Mouse (Mus musculus): Measurements from ENCODE around the gene Hoxd1. TPM values are rescaled to one million over a fixed set of nuclear protein-coding genes. Genes with fewer than 3 reads are reported as not detected.

Gene Hoxd1
- polyA plus RNA-seq, 1 experiment from 2014 or later = not detected

DNA sequence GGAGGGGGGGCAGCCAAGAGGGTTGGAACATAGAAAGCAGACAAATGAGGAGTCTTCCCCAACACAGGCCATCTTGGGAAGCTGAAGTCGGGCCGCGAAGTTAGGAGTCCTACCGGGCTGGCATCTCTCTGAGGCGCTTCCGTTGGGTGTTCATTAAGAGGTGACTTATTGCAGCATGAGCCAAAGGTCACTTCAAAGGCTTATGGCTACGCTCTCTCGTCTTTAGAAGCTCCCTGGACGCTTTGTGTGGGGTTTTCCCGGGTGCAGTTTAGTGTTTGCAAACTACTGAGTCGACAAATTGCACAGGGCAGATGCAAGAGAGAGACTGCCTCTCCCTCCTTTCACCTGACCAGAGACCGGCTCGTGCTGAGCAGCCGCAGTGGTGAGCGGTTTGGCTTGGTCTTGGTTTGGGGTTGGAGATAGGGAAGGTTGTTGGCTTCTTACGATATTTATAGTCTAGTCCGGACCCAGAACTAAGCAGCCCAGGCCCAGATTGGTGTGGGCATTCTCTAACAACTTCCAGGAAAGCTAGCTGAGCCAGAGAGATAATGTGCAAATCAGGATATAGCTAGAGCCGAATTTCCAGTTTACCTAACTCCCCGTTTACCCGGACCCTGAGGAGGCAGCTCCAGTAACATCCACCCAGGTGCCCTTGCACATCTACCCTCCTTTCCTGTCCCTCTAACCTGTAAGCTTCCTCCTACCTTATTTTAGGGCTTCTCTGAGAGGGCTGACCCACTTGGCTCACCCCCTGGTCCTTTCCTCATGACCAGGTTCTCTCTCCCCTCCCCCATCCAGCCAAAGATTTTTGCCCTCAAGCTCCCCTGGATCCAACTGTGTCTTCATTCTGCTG is 23.9 kb upstream of the Hoxd1 start:
- Histone ChIP-seq H3K27ac (no peak overlapping the region), H3K79me2 (ENCODE audit: inconsistent target) (no peaks in the 10 kb centered on the region), H3K4me3 (ENCODE audit: inconsistent target) (no peak overlapping the region), H3K36me3 (ENCODE audit: inconsistent target) (no peaks in the 10 kb centered on the region)
- WGBS (ENCODE audit: missing documents) = 5% methylated on average over 20 of the region's 20 CpGs

DNA sequence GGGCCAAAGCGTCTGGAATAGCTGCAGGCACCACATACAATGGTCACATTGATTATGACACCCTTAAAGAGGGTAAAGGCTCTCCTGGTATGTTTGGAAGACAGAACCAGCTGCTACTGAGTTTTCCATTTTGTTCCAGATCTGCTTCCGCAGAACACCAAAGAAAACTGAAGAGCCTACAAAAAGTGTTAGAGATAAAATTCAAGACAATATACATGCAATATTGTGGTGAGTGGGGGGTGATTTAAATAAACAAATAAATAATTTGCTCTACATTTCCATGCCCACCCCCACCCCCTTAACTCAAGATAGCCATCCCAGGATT is 23.3 kb upstream of the Hoxd1 start:
- H3K4me3 ChIP-seq (ENCODE audit: inconsistent target) = no peak overlapping the region
- 22% methylated on average over 2 of the region's 2 CpGs for WGBS (ENCODE audit: missing documents)
- H3K27ac ChIP-seq = no peak overlapping the region
- no peaks in the 10 kb centered on the region for H3K79me2 ChIP-seq (ENCODE audit: inconsistent target)
- no peaks in the 10 kb centered on the region for H3K36me3 ChIP-seq (ENCODE audit: inconsistent target)

DNA sequence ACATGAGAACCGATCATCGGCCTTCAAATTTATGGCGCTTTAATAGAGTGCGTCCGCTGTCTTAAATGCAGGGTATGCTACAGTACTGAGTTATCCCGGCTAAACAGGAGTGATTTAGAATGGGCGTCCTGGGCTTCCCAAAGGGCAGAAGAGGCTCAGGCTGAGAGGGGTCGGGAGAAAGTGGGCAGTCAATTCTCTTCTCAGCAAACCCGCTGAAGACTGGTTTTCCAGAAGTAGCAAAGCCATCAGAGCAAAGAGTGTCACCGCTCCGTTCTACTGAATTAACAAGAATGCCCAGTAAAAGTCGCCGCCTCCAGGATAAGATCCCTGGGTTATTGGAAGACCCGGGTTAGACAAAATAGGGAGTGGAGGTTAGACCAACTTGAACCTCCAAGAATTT is 22.9 kb upstream of the Hoxd1 start:
- WGBS (ENCODE audit: missing documents) = 19% methylated on average over 14 of the region's 14 CpGs

DNA sequence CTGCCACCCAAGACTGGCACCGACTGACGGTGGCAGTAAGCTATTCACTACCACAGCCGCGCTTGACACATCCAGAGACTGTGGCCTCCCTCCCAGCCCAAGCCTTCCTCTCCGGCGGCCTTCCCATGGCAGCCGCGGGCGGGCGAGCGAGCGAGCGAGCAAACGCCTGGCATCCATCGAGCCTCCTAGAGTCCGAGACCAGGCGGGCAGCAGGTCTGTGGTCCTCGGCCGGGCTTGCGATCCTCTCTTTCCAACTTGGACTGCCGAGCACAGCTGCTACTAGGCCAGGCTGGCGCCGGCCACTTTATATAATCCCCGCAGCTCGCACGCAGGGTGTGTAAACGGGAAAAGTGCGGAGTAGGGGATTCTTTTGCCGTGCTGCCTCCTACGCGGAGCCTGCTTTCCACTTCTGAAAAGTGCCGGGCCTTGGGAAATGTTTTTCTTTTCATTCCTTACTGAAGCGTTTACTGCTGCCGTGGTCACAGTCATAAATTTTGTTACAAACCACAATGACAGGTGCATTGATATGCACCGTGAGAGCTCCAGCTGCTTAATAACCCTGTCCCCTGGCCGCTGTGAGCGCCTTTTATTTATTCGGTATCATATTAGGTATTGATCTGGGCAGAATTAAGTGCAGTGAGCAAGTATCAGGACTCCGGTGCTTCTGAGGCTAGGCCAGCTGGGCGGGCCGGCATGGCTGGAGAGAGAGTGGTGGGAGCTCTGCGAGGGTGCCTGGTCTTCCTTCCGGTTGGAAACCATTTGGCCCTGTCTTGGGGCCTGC is 22.3 kb upstream of the Hoxd1 start:
- H3K4me3 ChIP-seq (ENCODE audit: inconsistent target) = no peak overlapping the region
- no peak overlapping the region for H3K27ac ChIP-seq
- H3K36me3 ChIP-seq (ENCODE audit: inconsistent target) = no peaks in the 10 kb centered on the region
- H3K79me2 ChIP-seq (ENCODE audit: inconsistent target) = no peaks in the 10 kb centered on the region
- 7% methylated on average over 42 of the region's 43 CpGs for WGBS (ENCODE audit: missing documents)

More for the DNA sequence above, 22.9 kb upstream of the Hoxd1 start:
- Histone ChIP-seq H3K27ac (no peak overlapping the region), H3K36me3 (ENCODE audit: inconsistent target) (no peaks in the 10 kb centered on the region), H3K4me3 (ENCODE audit: inconsistent target) (no peak overlapping the region), H3K79me2 (ENCODE audit: inconsistent target) (no peaks in the 10 kb centered on the region)

DNA sequence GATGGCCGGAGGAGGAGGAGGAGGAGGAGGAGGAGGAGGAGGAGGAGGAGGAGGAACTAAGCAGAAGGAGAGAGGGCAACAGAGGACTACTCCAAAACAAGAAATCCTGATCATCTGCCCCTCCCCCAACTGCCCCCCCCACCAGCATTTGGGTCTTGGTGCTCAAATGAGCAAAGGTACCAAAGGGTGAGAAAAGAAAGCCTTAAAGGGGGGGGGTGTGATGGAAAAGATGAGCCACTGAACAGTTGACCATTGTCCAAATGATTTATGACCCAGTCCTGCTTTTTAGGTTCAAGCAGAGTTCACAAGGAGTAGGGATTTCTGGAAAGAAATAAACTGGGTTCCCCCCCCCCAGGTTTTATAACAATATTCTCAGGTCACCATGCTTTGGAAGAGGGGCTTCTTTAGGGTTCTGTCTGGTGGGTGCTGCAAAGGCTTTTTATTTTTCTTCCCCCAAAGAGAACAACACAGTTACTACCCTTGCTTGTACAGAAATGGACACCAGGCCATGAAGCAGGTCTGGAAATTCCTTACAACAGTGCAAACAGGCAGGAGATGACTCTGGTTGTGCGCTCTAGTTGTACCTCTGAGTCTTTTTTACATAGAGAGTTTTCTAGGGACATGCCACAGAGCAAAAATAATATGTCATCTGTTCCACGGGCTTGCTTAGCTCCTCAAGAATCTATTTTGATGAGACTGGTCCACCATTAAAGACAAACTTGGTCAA is 21.4 kb upstream of the Hoxd1 start:
- WGBS (ENCODE audit: missing documents) = 85% methylated on average over 2 of the region's 3 CpGs
- Histone ChIP-seq H3K79me2 (ENCODE audit: inconsistent target) (no peaks in the 10 kb centered on the region), H3K36me3 (ENCODE audit: inconsistent target) (no peaks in the 10 kb centered on the region), H3K4me3 (ENCODE audit: inconsistent target) (no peak overlapping the region), H3K27ac (no peak overlapping the region)

DNA sequence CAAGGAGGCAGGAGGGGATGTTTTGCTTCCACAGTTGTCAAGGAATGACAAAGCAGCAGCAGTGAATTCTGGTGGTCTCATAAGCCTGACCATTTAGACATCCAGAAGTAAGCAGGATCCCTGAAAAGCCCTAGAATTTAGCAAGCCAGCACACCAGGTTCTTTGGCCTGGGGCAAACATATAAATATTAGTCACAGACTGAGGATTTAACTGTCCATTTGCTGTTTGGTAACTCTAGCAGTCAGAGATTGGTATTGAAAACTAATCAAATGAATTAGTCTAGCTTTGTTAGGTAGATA is 20.9 kb upstream of the Hoxd1 start:
- H3K79me2 ChIP-seq (ENCODE audit: inconsistent target) = no peaks in the 10 kb centered on the region
- no peaks in the 10 kb centered on the region for H3K36me3 ChIP-seq (ENCODE audit: inconsistent target)
- H3K4me3 ChIP-seq (ENCODE audit: inconsistent target) = no peak overlapping the region
- no peak overlapping the region for H3K27ac ChIP-seq

DNA sequence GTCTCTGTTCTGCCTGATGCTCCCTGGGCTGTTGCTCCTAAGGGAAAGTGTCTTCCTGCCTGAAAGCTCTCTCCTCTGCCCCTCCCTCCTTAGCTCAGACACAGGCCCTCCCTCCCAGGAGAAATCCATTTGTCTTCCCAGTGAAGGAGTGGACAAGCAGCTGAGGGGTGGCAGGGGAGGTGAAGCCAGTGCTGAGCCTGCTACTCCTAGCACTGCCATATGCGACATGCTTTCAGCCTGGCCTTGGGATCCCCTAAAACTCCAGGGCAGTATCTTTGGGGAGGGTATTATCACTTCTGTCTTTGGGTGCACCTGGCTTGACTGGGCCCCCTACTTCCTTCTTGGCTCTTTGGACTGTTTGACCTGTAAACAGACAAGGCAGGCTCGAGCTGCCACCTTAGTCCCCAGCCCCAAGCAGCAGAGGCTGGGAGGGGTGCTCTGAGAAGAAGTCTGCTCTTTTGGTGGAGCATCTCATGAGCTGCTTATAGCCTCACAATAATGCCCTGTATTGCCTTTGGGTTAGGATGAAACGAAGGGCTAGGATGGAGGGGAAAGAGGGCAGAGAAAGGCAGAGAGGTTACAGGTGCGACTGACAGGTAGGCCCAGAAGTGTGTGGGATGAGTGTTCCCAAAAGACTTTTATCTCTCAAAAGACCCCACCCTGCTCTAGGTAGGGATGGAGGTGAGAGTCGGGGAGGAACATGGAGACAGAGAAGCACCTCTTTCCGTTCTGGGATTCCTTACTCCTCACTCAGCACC is 17.1 kb upstream of the Hoxd1 start:
- H3K4me3 ChIP-seq (ENCODE audit: inconsistent target) = no peak overlapping the region
- H3K79me2 ChIP-seq (ENCODE audit: inconsistent target) = no peaks in the 10 kb centered on the region
- no peak overlapping the region for H3K27ac ChIP-seq
- WGBS (ENCODE audit: missing documents) = 36% methylated on average over 6 of the region's 6 CpGs
- H3K36me3 ChIP-seq (ENCODE audit: inconsistent target) = no peaks in the 10 kb centered on the region

DNA sequence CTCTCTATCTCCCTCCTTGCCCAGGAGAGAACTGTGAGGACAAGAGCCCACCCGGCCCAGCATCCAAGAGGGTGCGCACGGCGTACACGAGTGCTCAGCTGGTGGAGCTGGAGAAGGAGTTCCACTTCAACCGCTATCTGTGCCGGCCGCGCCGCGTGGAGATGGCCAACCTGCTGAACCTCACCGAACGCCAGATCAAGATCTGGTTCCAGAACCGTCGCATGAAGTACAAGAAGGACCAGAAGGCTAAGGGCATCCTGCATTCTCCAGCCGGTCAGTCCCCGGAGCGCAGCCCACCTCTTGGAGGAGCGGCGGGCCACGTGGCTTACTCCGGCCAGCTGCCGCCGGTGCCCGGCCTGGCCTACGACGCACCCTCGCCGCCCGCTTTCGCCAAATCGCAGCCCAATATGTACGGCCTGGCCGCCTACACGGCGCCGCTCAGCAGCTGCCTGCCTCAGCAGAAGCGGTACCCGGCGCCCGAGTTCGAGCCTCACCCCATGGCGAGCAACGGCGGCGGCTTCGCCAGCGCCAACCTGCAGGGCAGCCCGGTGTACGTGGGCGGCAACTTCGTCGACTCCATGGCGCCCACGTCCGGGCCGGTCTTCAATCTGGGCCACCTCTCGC is 16.4 kb upstream of the Hoxd1 start:
- H3K27ac ChIP-seq = no peak overlapping the region
- no peaks in the 10 kb centered on the region for H3K36me3 ChIP-seq (ENCODE audit: inconsistent target)
- 12% methylated on average over 57 of the region's 58 CpGs for WGBS (ENCODE audit: missing documents)
- no peaks in the 10 kb centered on the region for H3K79me2 ChIP-seq (ENCODE audit: inconsistent target)
- H3K4me3 ChIP-seq (ENCODE audit: inconsistent target) = no peak overlapping the region

DNA sequence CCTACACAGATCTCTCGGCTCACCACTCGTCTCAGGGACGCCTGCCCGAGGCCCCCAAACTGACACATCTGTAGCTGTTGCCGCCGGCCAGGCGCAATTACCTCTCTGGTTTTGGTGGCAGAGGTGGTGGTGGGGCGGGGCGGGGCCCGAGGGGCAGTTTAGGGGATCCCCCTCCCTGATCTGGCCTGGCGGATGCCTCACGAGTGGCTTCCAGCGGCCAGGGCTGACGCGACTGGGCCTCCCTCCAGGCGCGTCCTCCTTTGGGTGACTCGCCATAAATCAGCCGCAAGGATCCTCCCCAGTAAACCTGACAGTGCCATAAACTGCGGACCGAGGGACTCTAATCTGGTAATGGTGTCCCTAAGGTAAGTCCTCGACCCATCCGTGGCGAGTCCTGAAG is 15.8 kb upstream of the Hoxd1 start:
- WGBS (ENCODE audit: missing documents) = 14% methylated on average over 24 of the region's 24 CpGs
- Histone ChIP-seq H3K27ac (no peak overlapping the region), H3K4me3 (ENCODE audit: inconsistent target) (no peak overlapping the region), H3K36me3 (ENCODE audit: inconsistent target) (no peaks in the 10 kb centered on the region), H3K79me2 (ENCODE audit: inconsistent target) (no peaks in the 10 kb centered on the region)

DNA sequence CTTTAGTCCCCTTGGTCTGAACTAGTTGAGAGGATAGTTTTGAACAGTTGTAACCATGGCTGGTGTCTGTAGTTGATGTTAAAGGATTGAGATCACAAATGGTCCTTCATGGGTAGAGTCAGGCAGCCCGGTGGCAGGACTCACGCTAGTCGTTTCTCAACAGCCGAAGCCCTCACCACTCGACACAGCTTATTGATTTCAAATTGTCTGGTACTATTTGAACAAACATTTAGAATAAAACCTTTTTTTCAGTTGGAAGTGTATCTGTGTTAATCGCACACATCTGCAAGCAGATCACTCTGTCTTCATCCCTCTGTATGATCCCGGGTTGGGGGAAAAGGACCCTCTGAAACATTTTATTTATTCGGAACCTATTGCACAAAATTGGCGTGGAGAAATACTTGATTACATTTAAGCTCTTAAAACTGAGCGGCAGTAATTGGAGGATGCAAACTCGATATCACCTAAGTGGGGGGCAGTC is 15.1 kb upstream of the Hoxd1 start:
- Histone ChIP-seq H3K36me3 (ENCODE audit: inconsistent target) (no peaks in the 10 kb centered on the region), H3K79me2 (ENCODE audit: inconsistent target) (no peaks in the 10 kb centered on the region), H3K27ac (no peak overlapping the region), H3K4me3 (ENCODE audit: inconsistent target) (no peak overlapping the region)
- 40% methylated on average over 11 of the region's 11 CpGs for WGBS (ENCODE audit: missing documents)

DNA sequence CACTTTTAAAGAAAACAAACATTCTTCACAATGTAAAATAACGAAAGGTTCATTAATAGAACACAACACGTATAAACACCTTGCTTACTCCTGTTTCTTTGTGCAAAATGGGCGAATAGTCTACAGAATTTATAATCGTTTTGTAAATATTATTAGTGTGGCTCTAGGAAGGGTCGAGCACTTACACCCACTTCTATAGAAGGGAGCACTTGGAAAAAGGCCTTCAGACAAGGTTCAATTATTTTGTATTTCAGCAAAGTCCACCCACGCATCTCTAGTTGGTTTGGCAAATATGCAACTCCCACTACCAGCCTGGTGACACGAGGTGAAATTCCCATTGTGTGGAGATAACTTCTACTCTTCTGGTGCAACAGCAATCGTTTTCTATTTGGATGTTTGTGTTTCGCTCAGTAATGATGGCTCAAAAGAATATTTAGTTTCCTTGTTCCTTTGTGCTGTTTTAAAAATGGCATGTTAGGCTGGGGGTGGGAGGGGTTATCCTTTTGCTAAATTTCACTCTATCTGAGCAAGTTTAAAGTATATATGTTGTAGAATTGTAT is 14.3 kb upstream of the Hoxd1 start:
- H3K4me3 ChIP-seq (ENCODE audit: inconsistent target) = no peak overlapping the region
- no peak overlapping the region for H3K27ac ChIP-seq
- H3K79me2 ChIP-seq (ENCODE audit: inconsistent target) = no peaks in the 10 kb centered on the region
- WGBS (ENCODE audit: missing documents) = 24% methylated on average over 9 of the region's 9 CpGs
- H3K36me3 ChIP-seq (ENCODE audit: inconsistent target) = no peaks in the 10 kb centered on the region

DNA sequence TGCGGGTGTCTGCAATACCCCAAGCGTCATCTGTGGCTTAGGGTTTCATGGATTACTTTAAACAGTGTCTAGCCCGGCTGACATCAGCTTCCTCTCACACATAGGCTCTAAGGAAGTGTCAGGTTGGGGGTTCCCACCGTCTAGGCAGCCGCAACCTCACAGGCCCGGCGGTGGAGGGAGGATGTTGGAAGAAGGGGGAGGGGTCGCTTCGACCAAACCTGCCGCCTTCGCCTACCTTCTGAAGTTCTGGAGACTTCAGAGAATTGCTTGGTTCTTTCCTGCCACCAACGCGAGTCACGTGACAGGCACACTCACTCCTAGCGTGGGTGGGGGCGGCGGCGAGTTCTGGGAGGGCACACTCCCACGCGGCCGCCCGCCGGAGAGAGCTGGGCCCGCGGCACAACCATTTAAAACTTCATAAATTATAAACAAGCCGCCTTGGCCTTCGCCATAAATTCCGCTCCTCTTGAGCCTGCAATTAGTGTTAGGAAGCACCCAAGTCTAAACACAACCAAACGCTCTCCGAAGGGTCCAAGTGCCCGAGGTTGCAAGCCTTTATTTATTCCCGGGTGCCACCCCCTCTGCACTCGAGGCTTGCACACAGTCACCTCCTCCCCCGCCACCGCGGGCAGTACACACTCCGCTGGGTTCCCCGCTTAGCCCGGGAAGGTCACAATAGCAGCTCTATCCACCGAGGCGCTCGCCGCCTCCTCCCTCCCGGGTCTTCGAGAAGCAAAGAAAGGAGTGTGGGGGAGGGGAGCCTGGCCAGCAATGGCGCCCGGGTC is 13.3 kb upstream of the Hoxd1 start:
- 5% methylated on average over 34 of the region's 47 CpGs for WGBS (ENCODE audit: missing documents)
- Histone ChIP-seq H3K27ac (no peak overlapping the region), H3K4me3 (ENCODE audit: inconsistent target) (no peak overlapping the region), H3K36me3 (ENCODE audit: inconsistent target) (no peaks in the 10 kb centered on the region), H3K79me2 (ENCODE audit: inconsistent target) (no peaks in the 10 kb centered on the region)

DNA sequence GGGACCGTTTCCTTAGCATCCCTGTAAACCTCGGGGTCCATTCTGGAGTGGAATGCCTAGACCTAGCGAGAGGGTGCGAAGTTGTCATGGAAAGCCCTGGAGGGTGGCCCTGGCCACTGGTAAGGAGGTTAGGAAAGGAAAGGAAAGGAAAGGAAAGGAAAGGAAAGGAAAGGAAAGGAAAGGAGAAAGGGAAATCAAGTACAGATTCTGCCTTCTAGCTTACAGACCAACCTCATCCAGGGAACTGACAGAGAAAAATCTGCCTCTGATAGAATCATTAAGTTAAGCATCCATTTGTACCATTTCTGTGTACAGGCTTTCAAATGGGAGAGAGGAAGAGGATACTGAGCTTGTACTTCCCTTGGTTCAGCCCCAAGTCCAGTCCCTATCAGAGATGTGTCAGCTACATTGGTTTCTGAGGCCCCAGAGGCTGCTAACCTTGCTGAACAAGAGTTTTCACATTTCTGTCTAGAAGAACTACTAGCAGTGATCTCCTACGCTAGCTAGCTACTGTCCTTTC is 12.0 kb upstream of the Hoxd1 start:
- 57% methylated on average over 5 of the region's 5 CpGs for WGBS (ENCODE audit: missing documents)

More for the DNA sequence above, 12.0 kb upstream of the Hoxd1 start:
- no peak overlapping the region for H3K27ac ChIP-seq
- no peaks in the 10 kb centered on the region for H3K36me3 ChIP-seq (ENCODE audit: inconsistent target)
- H3K79me2 ChIP-seq (ENCODE audit: inconsistent target) = no peaks in the 10 kb centered on the region
- H3K4me3 ChIP-seq (ENCODE audit: inconsistent target) = no peak overlapping the region
